Mouse (Mus musculus) liver, embryonic 11.5 days (tissue): ENCODE data around the gene Ndufaf7. TPM values are rescaled to one million over a fixed set of nuclear protein-coding genes. Genes with fewer than 3 reads are reported as not detected.

Source experiments
- polyA plus RNA-seq: library from polyadenylated mRNA; unstranded; fragments of >200 nt; fragmentation: Nextera tagmentation; extraction: Ambion mirVana; gene quantifications from 2 replicates; pipeline ENCODE4 v1.2.1, GENCODE M21; 2014

Ndufaf7 gene
- polyA plus RNA-seq, 1 experiment from 2014 or later = 58.0 TPM

Other genes with a start within 250 kb of the Ndufaf7 start
- gene Strn, start 199.9 kb upstream of the Ndufaf7 start, polyA plus RNA-seq = 6.8 and 7.2 TPM in 2 replicates
- 12.5 and 12.6 TPM in 2 replicates for gene Heatr5b, start 101.8 kb upstream of the Ndufaf7 start, polyA plus RNA-seq
- gene Gpatch11, start 101.6 kb upstream of the Ndufaf7 start, polyA plus RNA-seq = 25.5 and 29.0 TPM in 2 replicates
- gene Eif2ak2, start 54.6 kb upstream of the Ndufaf7 start, polyA plus RNA-seq = 8.2 and 8.3 TPM in 2 replicates
- 0.14 TPM in 1 of 2 replicates, not detected in the other for gene Sult6b1, start 30.1 kb upstream of the Ndufaf7 start, polyA plus RNA-seq
- gene Cebpzos, start 20.6 kb upstream of the Ndufaf7 start, polyA plus RNA-seq = 80.6 and 95.3 TPM in 2 replicates
- 73.8 and 74.0 TPM in 2 replicates for gene Cebpz, start 70 bp upstream of the Ndufaf7 start, polyA plus RNA-seq
- gene Prkd3, start 83.7 kb downstream of the Ndufaf7 start, polyA plus RNA-seq = 21.8 and 24.8 TPM in 2 replicates
- gene Qpct, start 114.8 kb downstream of the Ndufaf7 start, polyA plus RNA-seq = 7.5 and 10.3 TPM in 2 replicates